Mouse (Mus musculus): ENCODE measurements around the gene Fbxo4. TPM values are rescaled to one million over a fixed set of nuclear protein-coding genes. Genes with fewer than 3 reads are reported as not detected.

Gene Fbxo4
- total and polyA plus RNA-seq, 3 experiments: 2.1 to 23.2 (median 17.2) TPM

DNA sequence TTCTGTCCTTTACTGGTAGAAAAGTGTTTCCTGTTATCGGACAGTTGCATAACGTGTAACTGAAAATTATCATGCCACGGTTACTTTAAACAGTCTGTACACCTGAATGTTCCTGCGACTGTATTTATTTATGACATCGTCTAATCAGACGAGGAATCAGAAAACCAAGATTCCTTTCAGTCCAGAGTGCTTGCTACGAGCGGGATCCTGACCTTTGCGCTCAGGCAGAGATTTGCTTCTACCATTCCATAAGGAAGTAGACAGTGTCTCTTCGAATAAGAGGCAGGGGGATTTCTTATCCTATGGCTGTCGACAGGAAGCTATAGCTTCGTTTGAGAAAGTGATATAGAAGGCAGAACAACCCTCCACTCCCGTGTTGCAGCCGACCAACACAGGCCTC, 9.6 kb downstream of the Fbxo4 start:
- DNase-seq (ENCODE audit: low spot score) (no peak), ATAC-seq (ENCODE audit: extremely low read depth, insufficient number of reproducible peaks, low FRiP score, poor library complexity, severe bottlenecking) (no peak)
- H3K27me3 ChIP-seq (ENCODE audit: insufficient read depth, low read length): no peaks in the 10 kb centered on the region
- H3K9me3 ChIP-seq (replicated peaks): no peaks in the 10 kb centered on the region
- H3K4me3 ChIP-seq (ENCODE audit: low read depth, low read length): no peak overlapping the region
- peaks cover 23% of the 10 kb centered on the region for H3K36me3 ChIP-seq (replicated peaks)
- TF ChIP-seq GATA2 (IDR thresholded peaks at IDR 0.05; ENCODE audit: borderline replicate concordance, low read depth, low read length): no peak
- TF ChIP-seq GATA1 (IDR thresholded peaks at IDR 0.05; ENCODE audit: borderline replicate concordance, low read length): no peak
- TF ChIP-seq POLR2AphosphoS5 (IDR thresholded peaks at IDR 0.05; ENCODE audit: insufficient replicate concordance, low read depth, low read length): no peak
- no peak for TF ChIP-seq CTCF (IDR thresholded peaks at IDR 0.05; ENCODE audit: low read depth, low read length)
- no peak for TF ChIP-seq TAL1 (conservative IDR thresholded peaks at IDR 0.05; ENCODE audit: low read depth, low read length)
- H3K4me1 ChIP-seq (ENCODE audit: insufficient read depth, low read depth, low read length): no peaks in the 10 kb centered on the region

DNA sequence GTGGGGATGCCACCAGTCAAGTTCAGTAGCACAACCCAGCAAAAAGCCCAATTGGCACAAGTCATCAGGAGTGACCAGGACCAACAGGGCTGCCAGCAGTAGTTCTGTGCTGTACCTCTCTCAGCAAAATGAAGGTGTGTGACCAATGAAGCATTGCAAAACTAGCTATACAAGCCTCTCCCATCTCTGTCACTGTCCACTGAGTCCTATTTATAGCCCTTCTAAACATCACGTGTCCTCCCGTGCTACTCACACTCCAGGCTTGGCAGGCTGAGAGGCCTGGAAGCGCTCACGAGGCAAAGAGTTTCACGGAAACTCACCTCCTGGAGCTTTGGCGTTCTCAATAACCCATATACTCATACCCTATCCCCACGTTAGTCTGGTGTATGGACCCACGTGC, 17.1 kb downstream of the Fbxo4 start:
- H3K9me3 ChIP-seq (replicated peaks): no peaks in the 10 kb centered on the region
- ATAC-seq (ENCODE audit: extremely low read depth, insufficient number of reproducible peaks, low FRiP score, poor library complexity, severe bottlenecking) (no peak), DNase-seq (ENCODE audit: low spot score) (no peak)
- TF ChIP-seq CTCF (IDR thresholded peaks at IDR 0.05; ENCODE audit: low read depth, low read length) (no peak), GATA1 (IDR thresholded peaks at IDR 0.05; ENCODE audit: borderline replicate concordance, low read length) (no peak), TAL1 (conservative IDR thresholded peaks at IDR 0.05; ENCODE audit: low read depth, low read length) (no peak), GATA2 (IDR thresholded peaks at IDR 0.05; ENCODE audit: borderline replicate concordance, low read depth, low read length) (no peak), POLR2AphosphoS5 (IDR thresholded peaks at IDR 0.05; ENCODE audit: insufficient replicate concordance, low read depth, low read length) (no peak)
- H3K4me1 ChIP-seq (ENCODE audit: insufficient read depth, low read depth, low read length): no peaks in the 10 kb centered on the region
- no peaks in the 10 kb centered on the region for H3K27me3 ChIP-seq (ENCODE audit: insufficient read depth, low read length)
- H3K36me3 ChIP-seq (replicated peaks): peaks cover 2% of the 10 kb centered on the region
- H3K4me3 ChIP-seq (ENCODE audit: low read depth, low read length): no peak overlapping the region

DNA sequence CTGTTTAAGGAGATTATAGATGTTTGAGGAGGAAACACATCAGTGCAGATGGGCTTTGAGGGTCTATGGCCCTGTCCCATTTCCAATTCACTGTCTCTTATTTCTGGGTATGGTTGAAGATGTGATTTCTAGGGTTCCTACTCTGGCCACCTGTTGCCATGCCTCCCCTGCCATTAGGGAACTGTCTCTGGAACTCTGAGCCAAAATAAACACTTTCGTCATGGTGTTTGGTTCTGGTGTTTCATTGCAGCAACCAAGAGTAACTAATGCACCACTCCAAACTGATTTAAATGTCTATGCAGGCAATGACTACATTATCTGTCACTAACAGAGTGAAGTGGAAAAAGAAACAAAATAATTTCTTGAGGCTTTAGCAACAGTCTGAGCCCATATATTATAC, 19.3 kb downstream of the Fbxo4 start:
- DNase-seq (ENCODE audit: low spot score) (no peak), ATAC-seq (ENCODE audit: extremely low read depth, insufficient number of reproducible peaks, low FRiP score, poor library complexity, severe bottlenecking) (no peak)
- no peak for TF ChIP-seq GATA1 (IDR thresholded peaks at IDR 0.05; ENCODE audit: borderline replicate concordance, low read length)
- TF ChIP-seq CTCF (IDR thresholded peaks at IDR 0.05; ENCODE audit: low read depth, low read length): no peak
- no peak for TF ChIP-seq GATA2 (IDR thresholded peaks at IDR 0.05; ENCODE audit: borderline replicate concordance, low read depth, low read length)
- no peak for TF ChIP-seq TAL1 (conservative IDR thresholded peaks at IDR 0.05; ENCODE audit: low read depth, low read length)
- no peak for TF ChIP-seq POLR2AphosphoS5 (IDR thresholded peaks at IDR 0.05; ENCODE audit: insufficient replicate concordance, low read depth, low read length)
- no peak overlapping the region for H3K4me3 ChIP-seq (ENCODE audit: low read depth, low read length)
- no peaks in the 10 kb centered on the region for H3K36me3 ChIP-seq (replicated peaks)
- no peaks in the 10 kb centered on the region for H3K9me3 ChIP-seq (replicated peaks)
- no peaks in the 10 kb centered on the region for H3K4me1 ChIP-seq (ENCODE audit: insufficient read depth, low read depth, low read length)
- H3K27me3 ChIP-seq (ENCODE audit: insufficient read depth, low read length): no peaks in the 10 kb centered on the region

DNA sequence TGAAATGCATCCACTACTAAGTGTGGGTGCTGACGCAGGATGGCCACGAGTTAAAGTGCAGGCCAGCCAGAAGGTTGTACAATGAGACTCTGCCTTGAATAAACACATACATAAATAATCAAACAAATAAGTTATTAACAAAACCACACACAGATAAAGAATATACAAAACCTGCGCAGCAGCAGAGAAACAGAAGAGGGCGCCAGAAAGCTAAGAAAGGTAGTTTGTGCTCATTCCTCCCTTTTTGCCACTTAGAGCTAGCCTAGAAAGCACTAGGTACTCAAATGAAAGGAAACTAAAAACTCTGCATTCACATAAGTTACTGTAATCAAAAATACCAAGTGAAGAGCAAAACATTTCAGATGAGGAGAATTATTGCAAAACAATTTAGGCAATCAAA, 21.4 kb downstream of the Fbxo4 start:
- Histone ChIP-seq H3K27me3 (ENCODE audit: insufficient read depth, low read length) (no peaks in the 10 kb centered on the region), H3K36me3 (replicated peaks) (no peaks in the 10 kb centered on the region), H3K4me3 (ENCODE audit: low read depth, low read length) (no peak overlapping the region), H3K9me3 (replicated peaks) (no peaks in the 10 kb centered on the region; the same call in 1 of the 2 replicates), H3K4me1 (ENCODE audit: insufficient read depth, low read depth, low read length) (no peaks in the 10 kb centered on the region)
- ATAC-seq (ENCODE audit: extremely low read depth, insufficient number of reproducible peaks, low FRiP score, poor library complexity, severe bottlenecking): peak; percentile 34; the same call in 1 of the 2 replicates
- DNase-seq (ENCODE audit: low spot score): no peak
- TF ChIP-seq POLR2AphosphoS5 (IDR thresholded peaks at IDR 0.05; ENCODE audit: insufficient replicate concordance, low read depth, low read length): no peak
- 0 out of 2 replicates have a peak, but pooled peaks have one; percentile 30 for TF ChIP-seq CTCF (IDR thresholded peaks at IDR 0.05; ENCODE audit: low read depth, low read length)

DNA sequence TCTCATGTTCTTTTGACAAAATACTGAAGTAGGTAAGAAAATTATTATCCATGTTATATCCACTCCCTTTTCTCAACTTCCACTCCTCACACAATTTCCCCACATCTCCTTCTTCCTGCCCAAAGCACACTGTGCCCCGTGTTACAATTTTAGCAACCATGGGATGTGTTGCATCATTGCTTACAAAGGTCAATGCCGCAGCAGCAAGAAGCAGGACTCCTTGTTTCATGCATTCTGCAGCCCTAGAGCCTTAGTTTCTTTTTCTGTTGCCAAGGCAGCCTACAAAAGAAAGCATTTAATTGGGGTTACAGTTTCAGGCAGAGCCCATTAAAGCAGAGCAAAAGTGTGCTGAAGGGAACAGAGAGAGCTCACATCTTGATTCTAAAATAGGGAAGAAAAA, 24.4 kb downstream of the Fbxo4 start:
- Histone ChIP-seq H3K4me3 (ENCODE audit: low read depth, low read length) (no peak overlapping the region), H3K36me3 (replicated peaks) (no peaks in the 10 kb centered on the region)
- ATAC-seq (ENCODE audit: extremely low read depth, insufficient number of reproducible peaks, low FRiP score, poor library complexity, severe bottlenecking): no peak

DNA sequence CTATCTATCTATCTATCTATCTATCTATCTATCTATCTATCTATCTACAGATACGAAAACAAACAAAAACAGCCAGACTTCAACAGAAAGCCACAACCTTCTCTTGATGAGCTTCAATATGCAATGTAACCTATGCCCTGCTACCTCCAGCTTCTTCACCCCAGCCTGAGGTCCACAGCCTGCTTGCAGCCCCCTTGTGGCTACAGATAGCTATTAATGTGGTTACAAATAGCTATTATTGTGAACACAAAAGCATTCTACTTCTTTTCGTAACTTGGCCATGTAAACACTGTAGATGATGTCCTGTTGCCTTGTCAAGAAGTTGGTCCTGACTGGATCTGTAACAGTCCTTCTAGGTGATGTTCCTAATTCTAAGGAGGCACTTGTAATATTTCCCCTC, 41.2 kb downstream of the Fbxo4 start:
- Histone ChIP-seq H3K4me3 (ENCODE audit: low read depth, low read length) (no peak overlapping the region), H3K36me3 (replicated peaks) (no peaks in the 10 kb centered on the region), H3K27me3 (ENCODE audit: insufficient read depth, low read length) (no peaks in the 10 kb centered on the region), H3K4me1 (ENCODE audit: insufficient read depth, low read depth, low read length) (no peaks in the 10 kb centered on the region), H3K9me3 (replicated peaks) (no peaks in the 10 kb centered on the region)
- TF ChIP-seq TAL1 (conservative IDR thresholded peaks at IDR 0.05; ENCODE audit: low read depth, low read length) (no peak), POLR2AphosphoS5 (IDR thresholded peaks at IDR 0.05; ENCODE audit: insufficient replicate concordance, low read depth, low read length) (no peak)
- DNase-seq (ENCODE audit: low spot score): no peak
- ATAC-seq (ENCODE audit: extremely low read depth, insufficient number of reproducible peaks, low FRiP score, poor library complexity, severe bottlenecking): no peak

More for the DNA sequence above, 24.4 kb downstream of the Fbxo4 start:
- no peaks in the 10 kb centered on the region for H3K4me1 ChIP-seq (ENCODE audit: insufficient read depth, low read depth, low read length)
- TF ChIP-seq TAL1 (conservative IDR thresholded peaks at IDR 0.05; ENCODE audit: low read depth, low read length): no peak
- no peak for TF ChIP-seq GATA2 (IDR thresholded peaks at IDR 0.05; ENCODE audit: borderline replicate concordance, low read depth, low read length)
- TF ChIP-seq CTCF (IDR thresholded peaks at IDR 0.05; ENCODE audit: low read depth, low read length): no peak
- TF ChIP-seq GATA1 (IDR thresholded peaks at IDR 0.05; ENCODE audit: borderline replicate concordance, low read length): no peak
- no peak for TF ChIP-seq POLR2AphosphoS5 (IDR thresholded peaks at IDR 0.05; ENCODE audit: insufficient replicate concordance, low read depth, low read length)
- H3K9me3 ChIP-seq (replicated peaks): no peaks in the 10 kb centered on the region; the same call in 1 of the 2 replicates
- H3K27me3 ChIP-seq (ENCODE audit: insufficient read depth, low read length): no peaks in the 10 kb centered on the region
- DNase-seq (ENCODE audit: low spot score): no peak

DNA sequence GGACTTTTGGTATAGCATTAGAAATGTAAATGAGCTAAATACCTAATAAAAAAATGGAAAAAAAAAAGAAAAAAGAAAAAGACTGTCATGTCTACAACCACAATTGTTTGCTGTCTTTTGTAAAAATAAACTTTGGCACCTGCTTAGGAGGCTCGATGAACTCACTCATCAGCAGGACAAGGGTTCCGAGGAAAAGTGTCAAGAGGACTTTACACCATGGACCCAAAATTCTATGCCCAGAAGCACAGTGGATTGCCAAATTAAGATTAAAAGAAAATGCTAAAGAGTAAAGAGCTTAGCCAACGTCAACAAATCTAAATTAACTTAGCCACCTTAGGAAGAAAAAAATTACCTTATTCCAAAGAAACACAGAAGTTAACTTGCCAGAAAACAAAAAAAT, 43.3 kb downstream of the Fbxo4 start:
- Histone ChIP-seq H3K4me3 (ENCODE audit: low read depth, low read length) (no peak overlapping the region), H3K36me3 (replicated peaks) (no peaks in the 10 kb centered on the region), H3K9me3 (replicated peaks) (no peaks in the 10 kb centered on the region), H3K4me1 (ENCODE audit: insufficient read depth, low read depth, low read length) (no peaks in the 10 kb centered on the region), H3K27me3 (ENCODE audit: insufficient read depth, low read length) (no peaks in the 10 kb centered on the region)
- DNase-seq (ENCODE audit: low spot score) (no peak), ATAC-seq (ENCODE audit: extremely low read depth, insufficient number of reproducible peaks, low FRiP score, poor library complexity, severe bottlenecking) (no peak)
- TF ChIP-seq GATA1 (IDR thresholded peaks at IDR 0.05; ENCODE audit: borderline replicate concordance, low read length) (no peak), TAL1 (conservative IDR thresholded peaks at IDR 0.05; ENCODE audit: low read depth, low read length) (no peak), GATA2 (IDR thresholded peaks at IDR 0.05; ENCODE audit: borderline replicate concordance, low read depth, low read length) (no peak), CTCF (IDR thresholded peaks at IDR 0.05; ENCODE audit: low read depth, low read length) (no peak), POLR2AphosphoS5 (IDR thresholded peaks at IDR 0.05; ENCODE audit: insufficient replicate concordance, low read depth, low read length) (no peak)

Measured in G1E (cell line).